9 mouse cellular contexts compared by ENCODE assay signal in the genomic region with DNA sequence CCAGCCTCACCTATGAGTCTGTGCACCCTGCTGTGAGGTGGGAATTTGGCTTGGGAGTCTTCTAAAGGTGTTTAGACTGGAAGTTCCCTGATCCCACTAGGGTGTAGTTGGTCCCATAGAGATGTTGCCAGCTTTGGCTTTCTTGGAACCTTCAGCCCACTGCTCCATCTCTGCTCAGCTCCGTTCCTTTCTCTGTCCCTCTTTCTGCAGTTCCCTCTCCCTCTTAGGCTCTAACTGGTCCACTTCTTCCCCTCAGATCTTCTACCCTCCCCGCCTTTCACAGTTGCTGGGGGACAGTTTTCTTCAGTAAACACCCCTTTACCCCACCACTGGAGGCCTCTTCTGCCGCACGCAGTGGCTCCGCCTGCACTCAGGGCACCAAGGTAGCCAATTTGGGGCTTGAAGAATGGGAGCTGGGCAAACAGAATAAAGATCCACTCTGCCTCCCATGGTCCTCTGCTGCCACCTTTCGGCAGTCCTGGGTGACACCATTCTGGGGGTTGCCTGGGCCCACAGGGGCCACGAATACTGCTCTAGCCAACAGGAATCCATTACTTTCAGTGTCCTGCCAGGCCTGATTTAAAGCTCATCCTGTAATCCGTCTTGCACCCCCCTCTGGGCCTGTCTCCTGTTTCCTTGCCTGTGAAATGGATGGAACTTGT.
A peak's percentile ranks its signal among the peaks of the same experiment; 100 is the strongest.
DNase-seq lines count a peak whose midpoint lies in the region; ATAC-seq lines count a peak whose summit lies in the region.
"Had no signal": no experiment of that assay in that cellular context is flagged by ENCODE, and none has a peak within 500 bp of the region (broad histone marks: within the 10 kb centered on the region; RNA-seq: fewer than 3 reads in every experiment).

No protein-coding gene starts in this region.

- peak; percentile 89 for ATAC-seq in forebrain, embryonic 16.5 days
- ATAC-seq in hindbrain, embryonic 14.5 days (ENCODE audit: low FRiP score) = peak; percentile 70; the same call in 1 of the 2 replicates
- ATAC-seq in inflammation-experienced regulatory T-cells, adult 6 months = no peak

- no peak overlapping the region for H3K9ac ChIP-seq in forebrain, embryonic 16.5 days (replicated peaks; ENCODE audit: low read depth, low read length)
- H3K9ac ChIP-seq in hindbrain, embryonic 14.5 days = no peak overlapping the region
- H3K9ac ChIP-seq: limb, embryonic 15.5 days had no signal

- H3K27ac ChIP-seq in forebrain, embryonic 16.5 days (ENCODE audit: low read length) = no peak overlapping the region
- no peak overlapping the region for H3K27ac ChIP-seq in hindbrain, embryonic 14.5 days
- H3K27ac ChIP-seq: limb, embryonic 15.5 days had no signal

- peak; percentile 71 for DNase-seq in Muller cell, postnatal 12 days (ENCODE audit: inconsistent ontology term)
- peak; percentile 18 for DNase-seq in cerebellum, adult 11-12 months
- DNase-seq in hindbrain, embryonic 14.5 days (ENCODE audit: low spot score) = peak; percentile 65
- DNase-seq in left cerebral cortex, adult 18-20 months (ENCODE audit: low spot score in 2 of 2) = peak; percentile 53 to 70
- DNase-seq in mesoderm, embryonic 11.5 days (ENCODE audit: low read depth, low spot score) = peak; percentile 77
- peak; percentile 29 for DNase-seq in skeletal muscle tissue, adult 2 months (ENCODE audit: low read depth, low spot score)

- 11% methylated on average over 8 of the region's 8 CpGs for WGBS in forebrain, embryonic 16.5 days
- 28% methylated on average over 8 of the region's 8 CpGs for WGBS in hindbrain, embryonic 14.5 days

- no peak overlapping the region; the same call in 1 of the 2 replicates for H3K4me2 ChIP-seq in forebrain, embryonic 16.5 days (ENCODE audit: low read length)
- no peak overlapping the region for H3K4me2 ChIP-seq in hindbrain, embryonic 14.5 days (replicated peaks)
- H3K4me2 ChIP-seq: limb, embryonic 15.5 days had no signal

- H3K27me3 ChIP-seq in forebrain, embryonic 16.5 days (replicated peaks; ENCODE audit: control insufficient read depth, insufficient read depth, low read length) = 0 out of 2 replicates have a peak, but pooled peaks cover 8% of the 10 kb centered on the region
- peaks cover 33% of the 10 kb centered on the region for H3K27me3 ChIP-seq in hindbrain, embryonic 14.5 days (ENCODE audit: control insufficient read depth, insufficient read depth, low read length)

- H3K9me3 ChIP-seq in forebrain, embryonic 16.5 days (ENCODE audit: control insufficient read depth, low read length) = no peaks in the 10 kb centered on the region
- H3K9me3 ChIP-seq in hindbrain, embryonic 14.5 days (ENCODE audit: control insufficient read depth, low read length) = no peaks in the 10 kb centered on the region
- H3K9me3 ChIP-seq: limb, embryonic 15.5 days had no signal

- no peaks in the 10 kb centered on the region for H3K4me1 ChIP-seq in forebrain, embryonic 16.5 days (replicated peaks; ENCODE audit: control insufficient read depth, insufficient read depth, low read length)
- no peaks in the 10 kb centered on the region for H3K4me1 ChIP-seq in hindbrain, embryonic 14.5 days (replicated peaks; ENCODE audit: control insufficient read depth, insufficient read depth, low read length)

- H3K4me3 ChIP-seq in forebrain, embryonic 16.5 days (replicated peaks; ENCODE audit: low read length) = no peak overlapping the region
- no peak overlapping the region for H3K4me3 ChIP-seq in hindbrain, embryonic 14.5 days (replicated peaks; ENCODE audit: low read length)
- H3K4me3 ChIP-seq: limb, embryonic 15.5 days had no signal

- no peaks in the 10 kb centered on the region for H3K36me3 ChIP-seq in forebrain, embryonic 16.5 days (ENCODE audit: control insufficient read depth, insufficient read depth)
- no peaks in the 10 kb centered on the region for H3K36me3 ChIP-seq in hindbrain, embryonic 14.5 days (replicated peaks; ENCODE audit: control insufficient read depth, insufficient read depth)
- H3K36me3 ChIP-seq: limb, embryonic 15.5 days had no signal

Comparison
In these comparisons a context has a peak if more than half of its experiments do, and no peak if none do; other contexts are left out.
1. DNase-seq: peak in every context shown above with its lines; median percentile 77 in mesoderm, embryonic 11.5 days; 71 in Muller cell, postnatal 12 days; 65 in hindbrain, embryonic 14.5 days; 62 in left cerebral cortex, adult 18-20 months; 29 in skeletal muscle tissue, adult 2 months; 18 in cerebellum, adult 11-12 months.